Mouse (Mus musculus): Measurements from ENCODE around the gene Gm10647. TPM values are rescaled to one million over a fixed set of nuclear protein-coding genes. Genes with fewer than 3 reads are reported as not detected.
A peak's percentile ranks its signal among the peaks of the same experiment; 100 is the strongest.
"Not testable (repeated sequence)": the region's sequence is repeated elsewhere in the genome, so short reads cannot be mapped to it uniquely, and the experiment has no call there.

The Gm10647 gene
- polyA plus RNA-seq (2015; fragmentation: Nextera tagmentation; extraction: Ambion mirVana), result 0.69 and 0.96 TPM in 2 replicates

- peaks cover 11% of the 10 kb centered on the region for H3K4me1 ChIP-seq
- H3K4me3 ChIP-seq (replicated peaks), result peak within 1 kb of the TSS; percentile 69
- peak within 1 kb of the TSS; percentile 79 for H3K4me2 ChIP-seq
- peak within 1 kb of the TSS; percentile 61; the same call in 1 of the 2 replicates for H3K9ac ChIP-seq
- WGBS, result 74% methylated on average over 5 of the region's 5 CpGs
- peak within 1 kb of the TSS; percentile 97 for H3K27ac ChIP-seq
- ATAC-seq (replicated peaks; ENCODE audit: low FRiP score), result no peak
- H3K27me3 ChIP-seq, result no peaks in the 10 kb centered on the region
- H3K36me3 ChIP-seq, result no peaks in the 10 kb centered on the region
- H3K9me3 ChIP-seq (replicated peaks), result no peaks in the 10 kb centered on the region
Observed at GRCm38 (mm10) chr9:66796739-66797138, at the start of gene Gm10647. TSS of gene Gm10647 (plus strand) at chr9:66797039.

- Histone ChIP-seq H3K4me3 (replicated peaks) (no peak overlapping the region), H3K4me1 (no peaks in the 10 kb centered on the region), H3K9me3 (replicated peaks) (no peaks in the 10 kb centered on the region), H3K27me3 (no peaks in the 10 kb centered on the region), H3K27ac (no peak overlapping the region), H3K9ac (no peak overlapping the region), H3K36me3 (no peaks in the 10 kb centered on the region), H3K4me2 (no peak overlapping the region)
- WGBS, result 86% methylated on average over 15 of the region's 15 CpGs
- no peak for ATAC-seq (replicated peaks; ENCODE audit: low FRiP score)
Observed at GRCm38 (mm10) chr9:66748390-66748789, 48.4 kb upstream of the Gm10647 start.

- H3K27me3 ChIP-seq, result no peaks in the 10 kb centered on the region
- 82% methylated on average over 6 of the region's 6 CpGs for WGBS
- no peak overlapping the region for H3K4me3 ChIP-seq (replicated peaks)
- 0 out of 2 replicates have a peak, but pooled peaks cover 5% of the 10 kb centered on the region for H3K4me1 ChIP-seq
- no peak overlapping the region for H3K4me2 ChIP-seq
- H3K9me3 ChIP-seq (replicated peaks), result no peaks in the 10 kb centered on the region
- no peak for ATAC-seq (replicated peaks; ENCODE audit: low FRiP score)
- H3K9ac ChIP-seq, result no peak overlapping the region
- H3K27ac ChIP-seq, result no peak overlapping the region
- H3K36me3 ChIP-seq, result no peaks in the 10 kb centered on the region
Observed at GRCm38 (mm10) chr9:66752849-66753248, 44.0 kb upstream of the Gm10647 start.

- Histone ChIP-seq H3K9me3 (replicated peaks) (no peaks in the 10 kb centered on the region), H3K4me2 (no peak overlapping the region), H3K36me3 (no peaks in the 10 kb centered on the region), H3K4me1 (no peaks in the 10 kb centered on the region), H3K4me3 (replicated peaks) (no peak overlapping the region), H3K27me3 (no peaks in the 10 kb centered on the region), H3K9ac (no peak overlapping the region), H3K27ac (no peak overlapping the region)
- ATAC-seq (replicated peaks; ENCODE audit: low FRiP score), result no peak
- 39% methylated on average over 1 of the region's 1 CpGs for WGBS
Observed at GRCm38 (mm10) chr9:66760991-66761390, 35.8 kb upstream of the Gm10647 start.

GRCm38 (mm10) chr9:66768721-66769120 lies 28.1 kb upstream of the Gm10647 start:
- Histone ChIP-seq H3K36me3 (no peaks in the 10 kb centered on the region), H3K9me3 (replicated peaks) (no peaks in the 10 kb centered on the region), H3K4me3 (replicated peaks) (no peak overlapping the region), H3K9ac (no peak overlapping the region), H3K4me2 (no peak overlapping the region), H3K4me1 (no peaks in the 10 kb centered on the region), H3K27ac (no peak overlapping the region), H3K27me3 (no peaks in the 10 kb centered on the region)
- ATAC-seq (replicated peaks; ENCODE audit: low FRiP score), result no peak
- 73% methylated on average over 1 of the region's 1 CpGs for WGBS

GRCm38 (mm10) chr9:66769275-66769674 lies 27.6 kb upstream of the Gm10647 start:
- WGBS, result 46% methylated on average over 3 of the region's 3 CpGs
- ATAC-seq (replicated peaks; ENCODE audit: low FRiP score), result no peak

GRCm38 (mm10) chr9:66770701-66771100 lies 26.1 kb upstream of the Gm10647 start:
- no peaks in the 10 kb centered on the region for H3K4me1 ChIP-seq
- H3K9me3 ChIP-seq (replicated peaks), result no peaks in the 10 kb centered on the region
- no peak overlapping the region for H3K4me3 ChIP-seq (replicated peaks)
- no peak overlapping the region for H3K4me2 ChIP-seq
- no peak for ATAC-seq (replicated peaks; ENCODE audit: low FRiP score)
- no peak overlapping the region for H3K9ac ChIP-seq
- H3K27me3 ChIP-seq, result no peaks in the 10 kb centered on the region
- H3K27ac ChIP-seq, result peak overlapping the region; percentile 18; the same call in 1 of the 2 replicates
- no peaks in the 10 kb centered on the region for H3K36me3 ChIP-seq

More at GRCm38 (mm10) chr9:66769275-66769674, 27.6 kb upstream of the Gm10647 start:
- H3K9ac ChIP-seq, result no peak overlapping the region
- H3K4me2 ChIP-seq, result no peak overlapping the region
- no peaks in the 10 kb centered on the region for H3K9me3 ChIP-seq (replicated peaks)
- no peaks in the 10 kb centered on the region for H3K27me3 ChIP-seq
- H3K27ac ChIP-seq, result no peak overlapping the region
- no peaks in the 10 kb centered on the region for H3K4me1 ChIP-seq
- no peaks in the 10 kb centered on the region for H3K36me3 ChIP-seq
- no peak overlapping the region for H3K4me3 ChIP-seq (replicated peaks)

GRCm38 (mm10) chr9:66784552-66784951 lies 12.3 kb upstream of the Gm10647 start:
- H3K27ac ChIP-seq; H3K4me3 ChIP-seq (replicated peaks); H3K27me3 ChIP-seq; H3K9me3 ChIP-seq (replicated peaks); H3K36me3 ChIP-seq; H3K4me1 ChIP-seq; H3K4me2 ChIP-seq; H3K9ac ChIP-seq; ATAC-seq (replicated peaks; ENCODE audit: low FRiP score): not testable (repeated sequence)
- no CpG with 5 or more reads among the region's 3 CpGs for WGBS

- H3K4me2 ChIP-seq, result no peak overlapping the region
- ATAC-seq (replicated peaks; ENCODE audit: low FRiP score), result no peak
Observed at GRCm38 (mm10) chr9:66787821-66788220, 9.0 kb upstream of the Gm10647 start.

GRCm38 (mm10) chr9:66794629-66795463 lies 2.0 kb upstream of the Gm10647 start:
- no peaks in the 10 kb centered on the region for H3K27me3 ChIP-seq
- H3K9me3 ChIP-seq (replicated peaks), result no peaks in the 10 kb centered on the region
- H3K36me3 ChIP-seq, result peaks cover 5% of the 10 kb centered on the region
- H3K4me3 ChIP-seq (replicated peaks), result peak overlapping the region; percentile 69
- peak overlapping the region; percentile 97 for H3K27ac ChIP-seq
- H3K4me2 ChIP-seq, result peak overlapping the region; percentile 79
- H3K9ac ChIP-seq, result peak overlapping the region; percentile 61
- H3K4me1 ChIP-seq, result peaks cover 11% of the 10 kb centered on the region; the same call in 1 of the 2 replicates
- ATAC-seq (replicated peaks; ENCODE audit: low FRiP score), result peak; percentile 33
- 1% methylated on average over 43 of the region's 43 CpGs for WGBS

More at GRCm38 (mm10) chr9:66787821-66788220, 9.0 kb upstream of the Gm10647 start:
- no peaks in the 10 kb centered on the region for H3K9me3 ChIP-seq (replicated peaks)
- H3K9ac ChIP-seq, result no peak overlapping the region
- 5% methylated on average over 2 of the region's 2 CpGs for WGBS
- H3K4me3 ChIP-seq (replicated peaks), result no peak overlapping the region
- no peak overlapping the region for H3K27ac ChIP-seq
- H3K4me1 ChIP-seq, result no peaks in the 10 kb centered on the region
- no peaks in the 10 kb centered on the region for H3K27me3 ChIP-seq
- peaks cover 8% of the 10 kb centered on the region for H3K36me3 ChIP-seq

- H3K4me2 ChIP-seq, result peak within 1 kb of the TSS; percentile 79
- peak within 1 kb of the TSS; percentile 97 for H3K27ac ChIP-seq
- no peaks in the 10 kb centered on the region for H3K27me3 ChIP-seq
- ATAC-seq (replicated peaks; ENCODE audit: low FRiP score), result peak; percentile 99
- H3K9ac ChIP-seq, result peak within 1 kb of the TSS; percentile 61
- H3K4me1 ChIP-seq, result peaks cover 11% of the 10 kb centered on the region; the same call in 1 of the 2 replicates
- no peaks in the 10 kb centered on the region for H3K36me3 ChIP-seq
- peak within 1 kb of the TSS; percentile 69 for H3K4me3 ChIP-seq (replicated peaks)
- H3K9me3 ChIP-seq (replicated peaks), result no peaks in the 10 kb centered on the region
- WGBS, result under 1% methylated on average over 42 of the region's 42 CpGs
Observed at GRCm38 (mm10) chr9:66795464-66796324, 1.1 kb upstream of the Gm10647 start, which contains the start of gene Aph1b. TSS of gene Aph1b (minus strand) at chr9:66795490.

- ATAC-seq (replicated peaks; ENCODE audit: low FRiP score), result no peak
- H3K4me1 ChIP-seq, result peaks cover 7% of the 10 kb centered on the region
- H3K36me3 ChIP-seq, result no peaks in the 10 kb centered on the region
- H3K27me3 ChIP-seq, result peaks cover 29% of the 10 kb centered on the region
- WGBS, result 43% methylated on average over 12 of the region's 12 CpGs
- 0 out of 2 replicates have a peak overlapping the region, but pooled peaks have one; percentile 6 for H3K4me2 ChIP-seq
- no peaks in the 10 kb centered on the region for H3K9me3 ChIP-seq (replicated peaks)
- H3K9ac ChIP-seq, result no peak overlapping the region
- H3K27ac ChIP-seq, result no peak overlapping the region
- no peak overlapping the region for H3K4me3 ChIP-seq (replicated peaks)
Observed at GRCm38 (mm10) chr9:66801947-66802346, 5.1 kb downstream of the Gm10647 start.

Data from kidney, embryonic 15.5 days (tissue).